Comparison of ENCODE assay signal across 8 mouse cellular contexts in the genomic region with DNA sequence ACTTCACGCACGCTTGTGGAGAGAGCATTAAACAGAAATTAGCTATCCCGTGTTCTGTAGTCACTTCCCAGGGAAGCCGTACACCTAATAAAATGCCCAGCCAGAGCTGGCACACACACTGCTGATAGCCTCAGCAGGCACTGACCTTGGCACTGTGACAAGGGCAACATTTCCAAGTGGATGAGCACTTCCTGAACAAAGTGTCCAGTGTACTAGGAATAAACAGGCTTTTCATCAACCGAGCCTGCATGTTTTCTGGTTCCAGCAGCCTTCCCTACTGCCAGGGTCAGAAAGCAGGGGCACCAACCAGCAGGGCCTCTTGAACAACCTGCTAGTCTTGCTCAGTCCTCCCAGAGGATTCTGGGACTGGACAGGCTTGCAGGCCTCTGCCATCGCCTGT.
DNase-seq lines count a peak whose midpoint lies in the region; ATAC-seq and TF ChIP-seq lines count a peak whose summit lies in the region.

No protein-coding gene starts in this region.

- no peak overlapping the region for H3K4me2 ChIP-seq in kidney, embryonic 16.5 days (replicated peaks; ENCODE audit: low read depth, low read length)
- no peak overlapping the region for H3K4me2 ChIP-seq in lung, embryonic 16.5 days (ENCODE audit: low read depth, low read length)
- H3K4me2 ChIP-seq in midbrain, embryonic 16.5 days (ENCODE audit: low read length), result no peak overlapping the region

- no peak for TF ChIP-seq POLR2A in kidney, adult 2 months (IDR thresholded peaks at IDR 0.05; ENCODE audit: low read depth, low read length)

- intact Hi-C loops in gastrocnemius, adult 2 months (cut with DNase I), result loop anchor here (5.0 kb wide), 3 partner anchors 95 to 180 kb away; no protein-coding TSS in a partner anchor

- H3K4me3 ChIP-seq in kidney, adult 2 months (ENCODE audit: insufficient read depth, low read depth, low read length), result no peak overlapping the region
- no peak overlapping the region for H3K4me3 ChIP-seq in kidney, embryonic 16.5 days (ENCODE audit: low read length)
- no peak overlapping the region for H3K4me3 ChIP-seq in gastrocnemius, adult 2 months
- no peak overlapping the region for H3K4me3 ChIP-seq in lung, embryonic 16.5 days (ENCODE audit: low read length)
- no peak overlapping the region for H3K4me3 ChIP-seq in midbrain, embryonic 16.5 days (ENCODE audit: low read depth, low read length)

- no peaks in the 10 kb centered on the region for H3K36me3 ChIP-seq in kidney, adult 2 months (ENCODE audit: control insufficient read depth, insufficient read depth, low read length)
- H3K36me3 ChIP-seq in kidney, embryonic 16.5 days (ENCODE audit: insufficient read depth, low read length), result no peaks in the 10 kb centered on the region
- no peaks in the 10 kb centered on the region for H3K36me3 ChIP-seq in lung, embryonic 16.5 days (ENCODE audit: control insufficient read depth, insufficient read depth, low read length)
- no peaks in the 10 kb centered on the region for H3K36me3 ChIP-seq in midbrain, embryonic 16.5 days (ENCODE audit: control insufficient read depth, insufficient read depth, low read length)

- H3K27ac ChIP-seq in kidney, adult 2 months (ENCODE audit: insufficient read depth, low read depth, low read length), result peak overlapping the region; percentile 62
- H3K27ac ChIP-seq in kidney, embryonic 16.5 days (ENCODE audit: low read length), result no peak overlapping the region
- peak overlapping the region; percentile 74 for H3K27ac ChIP-seq in gastrocnemius, adult 2 months
- H3K27ac ChIP-seq in lung, embryonic 16.5 days (ENCODE audit: low read length), result no peak overlapping the region; the same call in 1 of the 2 replicates
- no peak overlapping the region for H3K27ac ChIP-seq in midbrain, embryonic 16.5 days (ENCODE audit: low read length)

- no peak for ATAC-seq in kidney, embryonic 16.5 days (ENCODE audit: low FRiP score, low TSS enrichment)
- ATAC-seq in lung, embryonic 16.5 days (ENCODE audit: low read depth), result no peak
- ATAC-seq in midbrain, embryonic 16.5 days, result no peak

- WGBS in kidney, adult 2 months, result 25% methylated on average over 6 of the region's 6 CpGs
- WGBS in kidney, embryonic 16.5 days, result 69% methylated on average over 6 of the region's 6 CpGs
- WGBS in lung, embryonic 16.5 days, result 56% methylated on average over 6 of the region's 6 CpGs
- 59% methylated on average over 6 of the region's 6 CpGs for WGBS in midbrain, embryonic 16.5 days

- H3K4me1 ChIP-seq in kidney, adult 2 months (ENCODE audit: control insufficient read depth, insufficient read depth, low read length), result peaks cover 46% of the 10 kb centered on the region
- H3K4me1 ChIP-seq in kidney, embryonic 16.5 days (ENCODE audit: insufficient read depth, low read length), result peaks cover 22% of the 10 kb centered on the region
- H3K4me1 ChIP-seq in lung, embryonic 16.5 days (replicated peaks; ENCODE audit: control insufficient read depth, insufficient read depth, low read length), result peaks cover 26% of the 10 kb centered on the region
- H3K4me1 ChIP-seq in midbrain, embryonic 16.5 days (ENCODE audit: control insufficient read depth, insufficient read depth, low read length), result no peaks in the 10 kb centered on the region; the same call in 1 of the 2 replicates

- H3K9ac ChIP-seq in kidney, embryonic 16.5 days (replicated peaks; ENCODE audit: low read length), result no peak overlapping the region
- peak overlapping the region; percentile 26; the same call in 1 of the 2 replicates for H3K9ac ChIP-seq in lung, embryonic 16.5 days (ENCODE audit: low read length)
- H3K9ac ChIP-seq in midbrain, embryonic 16.5 days (ENCODE audit: low read depth, low read length), result no peak overlapping the region

- peak; percentile 97 for DNase-seq in kidney, adult 2 months
- peak; percentile 86 for DNase-seq in adrenal gland, adult 8-10 months
- peak; percentile 77 for DNase-seq in gastrocnemius, adult 2 months
- peak; percentile 92 to 93 for DNase-seq in kidney, adult 8-10 months
- DNase-seq in spleen, postnatal 14 days (ENCODE audit: low spot score in 2 of 2), result no peak

- no peaks in the 10 kb centered on the region for H3K27me3 ChIP-seq in kidney, adult 2 months (replicated peaks; ENCODE audit: control insufficient read depth, insufficient read depth, low read length)
- no peaks in the 10 kb centered on the region for H3K27me3 ChIP-seq in kidney, embryonic 16.5 days (ENCODE audit: insufficient read depth, low read length)
- H3K27me3 ChIP-seq in lung, embryonic 16.5 days (ENCODE audit: control insufficient read depth, insufficient read depth, low read depth, low read length), result no peaks in the 10 kb centered on the region
- H3K27me3 ChIP-seq in midbrain, embryonic 16.5 days (ENCODE audit: control insufficient read depth, insufficient read depth, low read depth, low read length), result 0 out of 2 replicates have a peak, but pooled peaks cover 4% of the 10 kb centered on the region

- TF ChIP-seq CTCF in kidney, adult 2 months (conservative IDR thresholded peaks at IDR 0.05; ENCODE audit: insufficient read depth, insufficient read length, low read depth, low read length), result no peak
- TF ChIP-seq CTCF in gastrocnemius, adult 2 months (IDR thresholded peaks at IDR 0.05), result no peak

- no peaks in the 10 kb centered on the region for H3K9me3 ChIP-seq in kidney, embryonic 16.5 days (ENCODE audit: low read length)
- H3K9me3 ChIP-seq in lung, embryonic 16.5 days (ENCODE audit: control insufficient read depth, low read length), result no peaks in the 10 kb centered on the region
- H3K9me3 ChIP-seq in midbrain, embryonic 16.5 days (replicated peaks; ENCODE audit: control insufficient read depth, low read length, poor library complexity, severe bottlenecking), result no peaks in the 10 kb centered on the region

Comparison
In these comparisons a context has a peak if more than half of its experiments do, and no peak if none do; other contexts are left out.
1. H3K27ac ChIP-seq: peak in kidney, adult 2 months (single experiment) and gastrocnemius, adult 2 months (single experiment); none in kidney, embryonic 16.5 days (single experiment), lung, embryonic 16.5 days (single experiment) and midbrain, embryonic 16.5 days (single experiment).
2. DNase-seq: peak in kidney, adult 2 months (single experiment), adrenal gland, adult 8-10 months (single experiment), gastrocnemius, adult 2 months (single experiment) and kidney, adult 8-10 months (2 of 2); none in spleen, postnatal 14 days (0 of 2).